Mouse (Mus musculus) liver, postnatal 0 days (tissue): ENCODE results near the gene Rexo5. TPM values are rescaled to one million over a fixed set of nuclear protein-coding genes. Genes with fewer than 3 reads are reported as not detected.

ENCODE experiments used
- ATAC-seq: fragments of 200-750 bp; cut with Nextera tagmentation; 2 replicates; pipeline ENCODE4 v1.8.0; 2017; ENCODE audit warnings: mild to moderate bottlenecking, moderate library complexity
- DNase-seq: peaks from one replicate; pipeline ENCODE4 v3.0.0-alpha.2; 2016
- H3K27ac ChIP-seq: fragments of 300-500 bp; sonication (generic); 2 replicates; pipeline ENCODE4 v1.5.1; 2014; ENCODE audit warnings: antibody characterized with exemption, moderate library complexity, mild to moderate bottlenecking, low read depth
- H3K27me3 ChIP-seq: fragments of 300-500 bp; sonication (generic); 2 replicates; pipeline ENCODE4 v1.6.1; 2014; ENCODE audit warnings: low read length, control low read depth, mixed read lengths; ENCODE audit not compliant: insufficient read depth
- H3K36me3 ChIP-seq: fragments of 300-500 bp; sonication (generic); replicated peaks from 2 replicates; pipeline ENCODE4 v1.6.1; 2014; ENCODE audit warnings: mild to moderate bottlenecking, control low read depth, low read length, moderate library complexity, mixed read lengths; ENCODE audit not compliant: insufficient read depth
- H3K4me1 ChIP-seq: fragments of 300-500 bp; sonication (generic); 2 replicates; pipeline ENCODE4 v1.6.1; 2014; ENCODE audit warnings: antibody characterized with exemption, mild to moderate bottlenecking, control low read depth; ENCODE audit not compliant: insufficient read depth
- H3K4me2 ChIP-seq: fragments of 300-500 bp; sonication (generic); 2 replicates; pipeline ENCODE4 v1.6.1; 2014; ENCODE audit warnings: low read depth, mild to moderate bottlenecking, low read length, moderate library complexity, mixed read lengths
- H3K4me3 ChIP-seq: fragments of 300-500 bp; sonication (generic); 2 replicates; pipeline ENCODE4 v1.5.1; 2014; ENCODE audit warnings: low read depth, low read length
- H3K9ac ChIP-seq: fragments of 300-500 bp; sonication (generic); replicated peaks from 2 replicates; pipeline ENCODE4 v1.6.1; 2014; ENCODE audit warnings: mild to moderate bottlenecking, moderate library complexity
- H3K9me3 ChIP-seq: fragments of 300-500 bp; sonication (generic); 2 replicates; pipeline ENCODE4 v1.6.1; 2016; ENCODE audit warnings: mild to moderate bottlenecking, control low read depth, low read length, mixed read lengths
- CTCF ChIP-seq: sonication (generic); IDR thresholded peaks from 2 replicates; pipeline ENCODE4 v1.5.1; 2016; ENCODE audit warnings: antibody characterized with exemption, low read depth
- EP300 ChIP-seq: IDR thresholded peaks from 2 replicates; pipeline ENCODE4 v1.6.1; 2016; ENCODE audit warnings: antibody characterized with exemption, low read depth, mild to moderate bottlenecking
- whole genome bisulfite sequencing: fragments of 180-500 bp; shearing (Covaris S2); extraction: QIAGEN DNeasy Blood & Tissue Kit; methylation state at CpG from one replicate; pipeline ENCODE4 v1.1.7; 2014; ENCODE audit not compliant: insufficient replicate concordance; 5-methylcytosine and 5-hydroxymethylcytosine counted together
- polyA plus RNA-seq: library from polyadenylated mRNA; unstranded; fragments of >200 nt; fragmentation: Nextera tagmentation; extraction: Ambion mirVana; gene quantifications from 2 replicates; pipeline ENCODE4 v1.2.1, GENCODE M21; 2015

Rexo5 gene
- polyA plus RNA-seq, 1 experiment from 2014 or later = 5.1 TPM

- TF ChIP-seq CTCF (no peak), EP300 (no peak)
- DNase-seq = no peak
- Histone ChIP-seq H3K9me3 (no peaks in the 10 kb centered on the region), H3K4me1 (no peaks in the 10 kb centered on the region), H3K9ac (no peak overlapping the region), H3K36me3 (peaks cover 21% of the 10 kb centered on the region), H3K27ac (no peak overlapping the region), H3K27me3 (no peaks in the 10 kb centered on the region), H3K4me3 (no peak overlapping the region), H3K4me2 (no peak overlapping the region)
- no peak for ATAC-seq
- WGBS = 78% methylated on average over 5 of the region's 5 CpGs
Observed at GRCm38 (mm10) chr7:119850737-119851136, 56.9 kb downstream of the Rexo5 start.

- no peaks in the 10 kb centered on the region for H3K4me1 ChIP-seq
Observed at GRCm38 (mm10) chr7:119852494-119852893, 58.7 kb downstream of the Rexo5 start.

GRCm38 (mm10) chr7:119853186-119853585 lies 59.4 kb downstream of the Rexo5 start:
- Histone ChIP-seq H3K4me2 (no peak overlapping the region), H3K36me3 (peaks cover 17% of the 10 kb centered on the region), H3K27me3 (no peaks in the 10 kb centered on the region), H3K4me1 (no peaks in the 10 kb centered on the region), H3K4me3 (no peak overlapping the region), H3K9ac (no peak overlapping the region), H3K27ac (no peak overlapping the region), H3K9me3 (no peaks in the 10 kb centered on the region)
- ATAC-seq (no peak), DNase-seq (no peak)
- TF ChIP-seq EP300 (no peak), CTCF (no peak)
- 83% methylated on average over 1 of the region's 1 CpGs for WGBS

More at GRCm38 (mm10) chr7:119852494-119852893, 58.7 kb downstream of the Rexo5 start:
- no peaks in the 10 kb centered on the region for H3K9me3 ChIP-seq
- no peak overlapping the region for H3K9ac ChIP-seq
- H3K27me3 ChIP-seq = no peaks in the 10 kb centered on the region
- H3K27ac ChIP-seq = no peak overlapping the region
- ATAC-seq (no peak), DNase-seq (no peak)
- H3K36me3 ChIP-seq = peaks cover 14% of the 10 kb centered on the region
- H3K4me2 ChIP-seq = no peak overlapping the region
- H3K4me3 ChIP-seq = no peak overlapping the region
- TF ChIP-seq CTCF (no peak), EP300 (no peak)

GRCm38 (mm10) chr7:119854362-119854761 lies 60.6 kb downstream of the Rexo5 start:
- ATAC-seq (no peak), DNase-seq (no peak)
- Histone ChIP-seq H3K27ac (no peak overlapping the region), H3K27me3 (no peaks in the 10 kb centered on the region), H3K4me1 (no peaks in the 10 kb centered on the region), H3K9ac (no peak overlapping the region), H3K36me3 (peaks cover 21% of the 10 kb centered on the region), H3K9me3 (no peaks in the 10 kb centered on the region), H3K4me3 (no peak overlapping the region), H3K4me2 (no peak overlapping the region)
- WGBS = 65% methylated on average over 2 of the region's 2 CpGs
- TF ChIP-seq CTCF (no peak), EP300 (no peak)

- Histone ChIP-seq H3K27me3 (no peaks in the 10 kb centered on the region), H3K27ac (no peak overlapping the region), H3K4me2 (no peak overlapping the region), H3K4me1 (no peaks in the 10 kb centered on the region), H3K4me3 (no peak overlapping the region), H3K9ac (no peak overlapping the region), H3K9me3 (no peaks in the 10 kb centered on the region), H3K36me3 (peaks cover 23% of the 10 kb centered on the region)
- ATAC-seq (no peak), DNase-seq (no peak)
- TF ChIP-seq EP300 (no peak), CTCF (no peak)
Observed at GRCm38 (mm10) chr7:119855031-119855430, 61.2 kb downstream of the Rexo5 start.

- ATAC-seq (no peak), DNase-seq (no peak)
- no peak overlapping the region for H3K4me2 ChIP-seq
- no peak overlapping the region for H3K4me3 ChIP-seq
- no peaks in the 10 kb centered on the region for H3K27me3 ChIP-seq
- H3K9me3 ChIP-seq = no peaks in the 10 kb centered on the region
- H3K36me3 ChIP-seq = peaks cover 18% of the 10 kb centered on the region
- no peak overlapping the region for H3K9ac ChIP-seq
- WGBS = 72% methylated on average over 6 of the region's 6 CpGs
- TF ChIP-seq CTCF (peak; percentile 45), EP300 (no peak)
- H3K27ac ChIP-seq = no peak overlapping the region
- H3K4me1 ChIP-seq = peaks cover 15% of the 10 kb centered on the region
Observed at GRCm38 (mm10) chr7:119859476-119859875, 65.7 kb downstream of the Rexo5 start.

- peaks cover 18% of the 10 kb centered on the region for H3K36me3 ChIP-seq
- H3K4me2 ChIP-seq = no peak overlapping the region
- 95% methylated on average over 3 of the region's 3 CpGs for WGBS
- no peak overlapping the region for H3K27ac ChIP-seq
- H3K9me3 ChIP-seq = no peaks in the 10 kb centered on the region
- H3K27me3 ChIP-seq = no peaks in the 10 kb centered on the region
- ATAC-seq (no peak), DNase-seq (no peak)
- no peak overlapping the region for H3K4me3 ChIP-seq
- TF ChIP-seq CTCF = no peak
- no peak overlapping the region for H3K9ac ChIP-seq
- peaks cover 19% of the 10 kb centered on the region for H3K4me1 ChIP-seq
Observed at GRCm38 (mm10) chr7:119860116-119860515, 66.3 kb downstream of the Rexo5 start.
